Mouse (Mus musculus) neural tube, embryonic 12.5 days (tissue): ENCODE measurements at regions not wholly inside any gene's neighbourhood (a gene's known extent, or its start where the extent isn't known, plus 50 kb on each side); places are given as distances from the start of the nearest gene placed in this dataset.

Source experiments
- ATAC-seq: fragments of 200-750 bp; cut with Nextera tagmentation; 2 replicates; pipeline ENCODE4 v1.8.0; 2017; ENCODE audit warnings: low read depth, mild to moderate bottlenecking, moderate TSS enrichment, moderate library complexity; ENCODE audit not compliant: low FRiP score
- H3K27ac ChIP-seq: fragments of 300-500 bp; sonication (generic); 2 replicates; pipeline ENCODE4 v1.5.1; 2016
- H3K27me3 ChIP-seq: fragments of 300-500 bp; sonication (generic); replicated peaks from 2 replicates; pipeline ENCODE4 v1.6.1; 2016; ENCODE audit warnings: mild to moderate bottlenecking
- H3K36me3 ChIP-seq: fragments of 300-500 bp; sonication (generic); 2 replicates; pipeline ENCODE4 v1.6.1; 2016; ENCODE audit warnings: mild to moderate bottlenecking
- H3K4me1 ChIP-seq: fragments of 300-500 bp; sonication (generic); 2 replicates; pipeline ENCODE4 v1.6.1; 2016
- H3K4me2 ChIP-seq: fragments of 300-500 bp; sonication (generic); replicated peaks from 2 replicates; pipeline ENCODE4 v1.6.1; 2016; ENCODE audit warnings: mild to moderate bottlenecking
- H3K4me3 ChIP-seq: fragments of 300-500 bp; sonication (generic); 2 replicates; pipeline ENCODE4 v1.5.1; 2016
- H3K9ac ChIP-seq: fragments of 300-500 bp; sonication (generic); 2 replicates; pipeline ENCODE4 v1.6.1; 2016; ENCODE audit warnings: mild to moderate bottlenecking
- H3K9me3 ChIP-seq: fragments of 300-500 bp; sonication (generic); 2 replicates; pipeline ENCODE4 v1.6.1; 2016; ENCODE audit warnings: mild to moderate bottlenecking
- WGBS: fragments of 180-500 bp; shearing (Covaris S2); methylation state at CpG from one replicate; pipeline ENCODE4 v1.1.7; 2016; 5-methylcytosine and 5-hydroxymethylcytosine counted together

GRCm38 (mm10) chr13:43852888-43853287 is 68.3 kb downstream of the Cd83 start:
- ATAC-seq: no peak
- H3K4me2 ChIP-seq: no peak overlapping the region
- no peaks in the 10 kb centered on the region for H3K36me3 ChIP-seq
- H3K4me1 ChIP-seq: peaks cover 12% of the 10 kb centered on the region
- no peaks in the 10 kb centered on the region for H3K27me3 ChIP-seq
- WGBS: 79% methylated on average over 1 of the region's 1 CpGs
- H3K4me3 ChIP-seq: no peak overlapping the region
- no peak overlapping the region for H3K27ac ChIP-seq
- no peak overlapping the region for H3K9ac ChIP-seq
- no peaks in the 10 kb centered on the region for H3K9me3 ChIP-seq

DNA sequence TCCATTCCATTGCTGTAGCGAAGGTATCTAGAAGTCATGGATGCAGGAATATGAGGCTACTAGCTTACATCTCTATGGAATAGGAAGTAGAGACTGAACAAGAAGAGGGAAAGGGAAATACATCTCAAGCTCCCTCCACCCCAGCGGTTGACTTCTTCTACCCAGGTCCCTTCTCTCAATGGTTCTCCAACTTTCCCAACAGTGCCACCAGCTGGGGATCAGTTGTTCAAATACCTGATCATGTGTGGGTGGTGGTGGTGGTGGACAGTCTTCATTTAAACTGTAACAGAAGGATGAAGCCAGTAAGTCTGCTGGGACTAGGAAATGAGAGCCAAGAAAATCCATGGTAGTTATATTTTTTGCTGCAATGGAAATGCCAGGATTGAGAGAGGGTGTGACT is 70.4 kb downstream of the Cd83 start:
- Histone ChIP-seq H3K27ac (no peak overlapping the region), H3K9me3 (no peaks in the 10 kb centered on the region), H3K4me3 (no peak overlapping the region), H3K27me3 (no peaks in the 10 kb centered on the region), H3K4me1 (peaks cover 7% of the 10 kb centered on the region), H3K36me3 (no peaks in the 10 kb centered on the region), H3K4me2 (no peak overlapping the region), H3K9ac (no peak overlapping the region)
- 93% methylated on average over 2 of the region's 2 CpGs for WGBS
- no peak for ATAC-seq

GRCm38 (mm10) chr13:43860932-43861331 is 76.4 kb downstream of the Cd83 start:
- no peak for ATAC-seq
- Histone ChIP-seq H3K36me3 (no peaks in the 10 kb centered on the region), H3K27me3 (peaks cover 5% of the 10 kb centered on the region; the same call in 1 of the 2 replicates), H3K4me3 (no peak overlapping the region), H3K9ac (no peak overlapping the region), H3K9me3 (no peaks in the 10 kb centered on the region), H3K27ac (no peak overlapping the region), H3K4me1 (peaks cover 14% of the 10 kb centered on the region), H3K4me2 (no peak overlapping the region)
- WGBS: 18% methylated on average over 4 of the region's 4 CpGs

- 51% methylated on average over 7 of the region's 7 CpGs for WGBS
- no peak for ATAC-seq
- H3K36me3 ChIP-seq: no peaks in the 10 kb centered on the region
- peaks cover 5% of the 10 kb centered on the region; the same call in 1 of the 2 replicates for H3K27me3 ChIP-seq
- peaks cover 14% of the 10 kb centered on the region for H3K4me1 ChIP-seq
- no peak overlapping the region for H3K9ac ChIP-seq
- no peaks in the 10 kb centered on the region for H3K9me3 ChIP-seq
- no peak overlapping the region for H3K4me2 ChIP-seq
- no peak overlapping the region for H3K4me3 ChIP-seq
- H3K27ac ChIP-seq: no peak overlapping the region
Measured at GRCm38 (mm10) chr13:43861424-43861823, 76.8 kb downstream of the Cd83 start.

DNA sequence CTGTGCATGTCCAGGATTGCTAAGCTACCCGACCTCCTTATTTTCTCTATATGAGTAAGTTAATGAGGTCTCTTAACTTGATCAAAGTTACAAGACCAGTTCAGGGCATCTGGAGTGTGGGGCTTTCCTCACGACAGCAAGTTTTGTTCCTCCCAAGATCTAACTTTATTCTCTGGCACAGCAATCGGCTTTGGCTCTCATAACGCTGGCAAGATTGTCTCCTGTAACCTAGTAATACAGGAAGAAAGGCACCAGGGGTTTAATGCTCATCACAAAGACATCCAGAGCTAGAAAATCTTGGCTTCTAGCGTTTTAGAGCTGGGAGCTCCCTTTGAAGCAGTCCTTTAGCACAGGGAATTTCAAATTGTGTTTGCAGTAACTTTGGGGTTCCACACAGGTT is 77.5 kb downstream of the Cd83 start:
- peaks cover 5% of the 10 kb centered on the region; the same call in 1 of the 2 replicates for H3K27me3 ChIP-seq
- WGBS: 82% methylated on average over 5 of the region's 5 CpGs
- ATAC-seq: no peak
- peaks cover 14% of the 10 kb centered on the region for H3K4me1 ChIP-seq
- no peak overlapping the region for H3K4me3 ChIP-seq
- H3K9me3 ChIP-seq: no peaks in the 10 kb centered on the region
- no peak overlapping the region for H3K4me2 ChIP-seq
- no peak overlapping the region for H3K9ac ChIP-seq
- no peaks in the 10 kb centered on the region for H3K36me3 ChIP-seq
- H3K27ac ChIP-seq: no peak overlapping the region

- Histone ChIP-seq H3K27me3 (peaks cover 5% of the 10 kb centered on the region; the same call in 1 of the 2 replicates), H3K4me2 (no peak overlapping the region), H3K36me3 (no peaks in the 10 kb centered on the region), H3K9ac (no peak overlapping the region), H3K4me3 (no peak overlapping the region), H3K9me3 (no peaks in the 10 kb centered on the region), H3K4me1 (peaks cover 14% of the 10 kb centered on the region), H3K27ac (no peak overlapping the region)
- ATAC-seq: no peak
- WGBS: 66% methylated on average over 6 of the region's 6 CpGs
Measured at GRCm38 (mm10) chr13:43862586-43862985, 78.0 kb downstream of the Cd83 start.

DNA sequence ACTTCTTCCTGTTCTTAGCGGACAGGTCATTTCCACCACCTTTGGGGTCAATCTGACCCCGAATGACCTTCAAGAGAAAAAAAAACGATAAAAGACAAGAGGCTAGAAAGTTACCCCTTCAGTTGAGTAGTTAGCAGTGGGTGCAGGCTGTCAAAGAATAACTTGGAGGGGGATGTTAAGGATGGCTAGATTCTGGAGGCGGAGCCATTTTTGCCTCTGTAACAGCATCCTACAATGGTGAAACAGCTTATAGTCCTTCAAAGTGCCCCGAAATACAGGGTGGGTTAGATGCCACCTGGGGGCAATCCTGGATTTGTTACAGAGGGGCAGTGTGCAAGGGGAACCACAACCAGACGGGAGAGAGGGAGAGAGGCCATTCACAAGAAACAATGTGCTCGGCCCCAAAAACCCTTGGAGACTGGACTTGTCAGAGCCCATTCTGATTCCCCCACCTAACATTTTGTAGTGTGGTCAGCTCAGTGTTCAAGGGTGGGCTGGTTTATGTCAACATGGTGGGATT is 79.1 kb downstream of the Cd83 start:
- Histone ChIP-seq H3K9me3 (no peaks in the 10 kb centered on the region), H3K4me1 (peaks cover 14% of the 10 kb centered on the region), H3K36me3 (no peaks in the 10 kb centered on the region), H3K9ac (no peak overlapping the region), H3K27ac (no peak overlapping the region), H3K4me3 (no peak overlapping the region), H3K27me3 (peaks cover 5% of the 10 kb centered on the region; the same call in 1 of the 2 replicates), H3K4me2 (peak overlapping the region; percentile 65; the same call in 1 of the 2 replicates)
- WGBS: 71% methylated on average over 7 of the region's 7 CpGs
- ATAC-seq: no peak

DNA sequence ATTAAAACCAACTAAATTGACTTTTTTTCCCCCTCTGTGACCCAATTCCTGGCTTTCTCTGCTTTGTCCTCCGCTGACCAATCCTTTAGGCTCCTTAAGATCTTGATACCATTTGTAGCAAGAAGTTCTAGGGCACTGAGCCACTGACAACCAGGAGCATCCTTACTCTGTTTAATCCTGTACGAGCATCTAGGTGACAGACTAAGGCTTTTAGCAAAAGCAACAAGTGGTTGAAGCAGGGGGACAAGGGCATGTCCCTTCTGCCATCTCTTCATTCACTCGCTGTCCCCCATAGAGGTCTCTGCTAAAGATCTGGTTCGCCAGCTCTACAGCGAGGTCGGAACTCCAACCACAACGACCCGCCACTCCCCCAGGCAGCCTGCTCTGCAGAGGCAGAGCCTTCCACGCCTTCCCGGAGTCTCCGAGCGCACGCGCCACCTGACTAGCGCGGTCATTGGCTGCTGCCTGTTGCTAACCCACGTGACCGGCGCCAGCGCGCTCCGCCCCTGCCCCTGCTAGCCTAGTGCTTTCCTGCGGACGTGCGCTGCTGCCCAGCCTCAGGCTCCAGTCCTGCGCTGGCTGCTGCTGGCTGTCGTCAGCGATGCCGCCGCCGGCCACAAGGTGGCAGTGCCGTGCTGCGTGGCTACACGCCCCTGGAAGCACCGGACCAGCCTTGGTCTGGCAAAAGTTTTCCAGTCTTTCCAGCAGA is 79.7 kb downstream of the Cd83 start:
- Histone ChIP-seq H3K4me3 (peak overlapping the region; percentile 20; the same call in 1 of the 2 replicates), H3K9me3 (no peaks in the 10 kb centered on the region), H3K9ac (0 out of 2 replicates have a peak overlapping the region, but pooled peaks have one; percentile 21), H3K36me3 (no peaks in the 10 kb centered on the region), H3K4me2 (peak overlapping the region; percentile 65), H3K27me3 (peaks cover 5% of the 10 kb centered on the region; the same call in 1 of the 2 replicates), H3K27ac (no peak overlapping the region), H3K4me1 (peaks cover 14% of the 10 kb centered on the region)
- 2% methylated on average over 35 of the region's 35 CpGs for WGBS
- ATAC-seq: peak; percentile 96

DNA sequence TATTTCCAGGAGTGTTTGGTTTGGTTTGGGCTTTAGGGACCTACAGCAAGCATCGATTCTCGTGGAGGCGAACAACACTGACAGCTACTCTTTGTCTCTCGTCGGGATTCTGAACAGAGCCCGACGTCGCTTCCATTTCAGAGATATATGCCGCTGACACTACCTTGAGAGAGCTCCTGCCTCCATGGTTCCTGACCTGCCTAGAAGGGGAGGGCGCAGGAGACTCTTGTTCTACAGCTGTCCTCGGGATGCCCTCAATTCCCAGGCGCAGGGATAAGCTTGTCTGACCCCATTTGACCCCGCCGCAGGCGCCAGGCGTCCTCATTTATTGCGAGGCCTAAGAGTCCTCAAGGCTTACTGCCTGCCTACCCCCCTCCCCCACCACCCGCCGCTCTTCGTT is 80.5 kb downstream of the Cd83 start:
- H3K36me3 ChIP-seq: no peaks in the 10 kb centered on the region

DNA sequence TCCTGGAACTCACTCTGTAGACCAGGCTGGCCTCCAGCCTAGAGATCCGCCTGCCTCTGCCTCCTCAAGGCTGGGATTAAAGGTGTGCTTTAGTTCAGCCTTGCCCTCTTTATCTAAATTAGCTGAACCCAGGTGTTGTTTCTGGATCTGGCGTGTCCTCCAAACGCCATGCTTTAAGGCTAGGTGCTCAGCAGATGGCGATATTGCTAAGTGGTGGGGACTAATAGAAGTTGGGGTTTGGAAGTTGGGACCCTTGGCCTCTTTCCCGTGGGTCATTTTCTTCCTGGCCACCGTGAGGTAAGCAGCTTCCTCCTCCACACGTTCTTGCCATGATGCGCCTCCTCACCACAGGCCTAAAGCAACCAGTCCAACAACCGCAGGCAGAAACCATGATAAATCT is 91.3 kb downstream of the Cd83 start:
- no peak overlapping the region for H3K4me2 ChIP-seq
- ATAC-seq: no peak
- H3K36me3 ChIP-seq: no peaks in the 10 kb centered on the region
- no peak overlapping the region for H3K4me3 ChIP-seq
- no peaks in the 10 kb centered on the region for H3K27me3 ChIP-seq
- no peak overlapping the region for H3K27ac ChIP-seq
- WGBS: 85% methylated on average over 9 of the region's 9 CpGs
- no peak overlapping the region for H3K9ac ChIP-seq
- H3K4me1 ChIP-seq: no peaks in the 10 kb centered on the region
- no peaks in the 10 kb centered on the region for H3K9me3 ChIP-seq

More for the DNA sequence above, 80.5 kb downstream of the Cd83 start:
- Histone ChIP-seq H3K9me3 (no peaks in the 10 kb centered on the region), H3K27me3 (peaks cover 5% of the 10 kb centered on the region; the same call in 1 of the 2 replicates), H3K4me2 (peak overlapping the region; percentile 65), H3K4me3 (peak overlapping the region; percentile 20; the same call in 1 of the 2 replicates), H3K27ac (no peak overlapping the region), H3K9ac (peak overlapping the region; percentile 21; the same call in 1 of the 2 replicates), H3K4me1 (peaks cover 14% of the 10 kb centered on the region)
- 1% methylated on average over 20 of the region's 20 CpGs for WGBS
- ATAC-seq: peak; percentile 52

DNA sequence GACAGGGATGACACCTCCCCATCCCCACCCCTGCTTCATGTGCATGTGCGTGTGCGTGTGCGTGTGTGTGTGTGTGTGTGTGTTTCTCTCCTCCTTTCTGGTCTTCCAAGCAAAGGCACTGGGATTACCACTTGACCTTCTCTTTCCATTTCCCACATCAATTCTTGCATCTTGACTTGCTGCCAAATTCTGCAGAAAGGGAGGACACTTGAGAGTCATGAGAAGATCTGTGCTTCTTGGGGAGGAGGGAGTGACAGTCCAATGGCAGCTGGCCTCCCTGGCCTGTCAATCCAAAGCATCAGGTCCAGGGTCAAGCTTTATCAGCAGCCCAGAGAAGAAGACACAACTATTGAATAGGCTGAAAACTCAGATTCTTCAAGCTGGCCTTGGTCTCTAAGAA is 102.7 kb downstream of the Cd83 start:
- no peak overlapping the region for H3K4me2 ChIP-seq
- no peak overlapping the region for H3K9ac ChIP-seq
- WGBS: 92% methylated on average over 3 of the region's 3 CpGs

GRCm38 (mm10) chr13:43891928-43892327 is 107.4 kb downstream of the Cd83 start:
- no peak overlapping the region for H3K9ac ChIP-seq
- no peaks in the 10 kb centered on the region for H3K27me3 ChIP-seq
- H3K27ac ChIP-seq: no peak overlapping the region
- H3K36me3 ChIP-seq: no peaks in the 10 kb centered on the region
- 0 out of 2 replicates have a peak, but pooled peaks cover 4% of the 10 kb centered on the region for H3K4me1 ChIP-seq
- no peak overlapping the region for H3K4me2 ChIP-seq
- WGBS: 64% methylated on average over 3 of the region's 3 CpGs
- H3K4me3 ChIP-seq: no peak overlapping the region
- no peaks in the 10 kb centered on the region for H3K9me3 ChIP-seq
- ATAC-seq: no peak

More for the DNA sequence above, 102.7 kb downstream of the Cd83 start:
- ATAC-seq: no peak
- Histone ChIP-seq H3K27ac (no peak overlapping the region), H3K9me3 (no peaks in the 10 kb centered on the region), H3K4me3 (no peak overlapping the region), H3K36me3 (no peaks in the 10 kb centered on the region), H3K27me3 (no peaks in the 10 kb centered on the region), H3K4me1 (0 out of 2 replicates have a peak, but pooled peaks cover 4% of the 10 kb centered on the region)
